Mouse (Mus musculus) E14TG2a.4 (cell line): ENCODE measurements at regions not wholly inside any gene's neighbourhood (a gene's known extent, or its start where the extent isn't known, plus 50 kb on each side); places are given as distances from the start of the nearest gene placed in this dataset.

Experiments used
- CTCF ChIP-seq: conservative IDR thresholded peaks from 2 replicates; pipeline ENCODE4 v1.5.1; 2014; ENCODE audit warnings: low read length
- NANOG ChIP-seq: IDR thresholded peaks from 2 replicates; pipeline ENCODE4 v1.6.1; 2014; ENCODE audit warnings: borderline replicate concordance, low read length, mixed read lengths

DNA sequence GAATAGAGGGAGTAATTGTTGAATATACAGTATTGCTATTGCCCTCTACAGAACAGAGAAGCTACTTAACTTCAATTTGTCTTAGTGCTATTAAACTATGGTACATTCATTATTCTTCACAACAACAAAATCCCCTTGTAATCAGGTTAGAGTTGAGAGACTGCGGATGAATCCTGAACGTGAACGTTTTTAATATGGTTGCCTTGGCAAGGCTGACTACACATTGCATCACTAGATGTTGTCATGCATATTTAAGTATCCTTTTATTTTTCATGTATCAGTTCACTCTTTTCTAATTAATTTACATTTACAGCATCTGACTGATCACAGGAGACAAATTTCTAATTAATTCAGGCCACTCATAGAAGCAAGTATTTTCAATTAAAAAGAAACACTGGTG, 965.8 kb downstream of the Ndufa4 start:
- TF ChIP-seq CTCF (no peak), NANOG (no peak)
